Mouse (Mus musculus) kidney, adult 18-20 months (tissue): ENCODE results near the gene Robo2.
"Not testable (repeated sequence)": the region's sequence is repeated elsewhere in the genome, so short reads cannot be mapped to it uniquely, and the experiment has no call there.

Experiments
- DNase-seq: peaks from one replicate; pipeline ENCODE4 v3.0.0; 2021

Gene Robo2

GRCm38 (mm10) chr16:74061479-74061878 lies 350.1 kb downstream of the Robo2 start:
- DNase-seq, result no peak

- DNase-seq, result no peak
These were observed 354.7 kb downstream of the Robo2 start for GRCm38 (mm10) chr16:74056886-74057285.

GRCm38 (mm10) chr16:74056210-74056609 lies 355.4 kb downstream of the Robo2 start:
- no peak for DNase-seq

GRCm38 (mm10) chr16:74055061-74055751 lies 356.4 kb downstream of the Robo2 start:
- DNase-seq, result no peak

- no peak for DNase-seq
These were observed 362.2 kb downstream of the Robo2 start for GRCm38 (mm10) chr16:74049467-74049866.

GRCm38 (mm10) chr16:74048980-74049379 lies 362.6 kb downstream of the Robo2 start:
- DNase-seq, result no peak

- no peak for DNase-seq
These were observed 364.4 kb downstream of the Robo2 start for GRCm38 (mm10) chr16:74047232-74047631.

GRCm38 (mm10) chr16:74040797-74041196 lies 370.8 kb downstream of the Robo2 start:
- DNase-seq, result not testable (repeated sequence)

GRCm38 (mm10) chr16:74027822-74028221 lies 383.8 kb downstream of the Robo2 start:
- DNase-seq, result no peak

GRCm38 (mm10) chr16:74022281-74022978 lies 389.2 kb downstream of the Robo2 start:
- no peak for DNase-seq

- no peak for DNase-seq
These were observed 405.9 kb downstream of the Robo2 start for GRCm38 (mm10) chr16:74005767-74006166.

- DNase-seq, result no peak
These were observed 410.3 kb downstream of the Robo2 start for GRCm38 (mm10) chr16:74001331-74001730.

- DNase-seq, result no peak
These were observed 420.4 kb downstream of the Robo2 start for GRCm38 (mm10) chr16:73991212-73991611.

- DNase-seq, result no peak
These were observed 442.1 kb downstream of the Robo2 start for GRCm38 (mm10) chr16:73969573-73969972.

GRCm38 (mm10) chr16:73964366-73964926 lies 447.2 kb downstream of the Robo2 start:
- no peak for DNase-seq

- no peak for DNase-seq
These were observed 452.1 kb downstream of the Robo2 start for GRCm38 (mm10) chr16:73959479-73959970.

- DNase-seq, result no peak
These were observed 453.1 kb downstream of the Robo2 start for GRCm38 (mm10) chr16:73958524-73958846.

- DNase-seq, result no peak
These were observed 453.7 kb downstream of the Robo2 start for GRCm38 (mm10) chr16:73957675-73958523.

GRCm38 (mm10) chr16:73946171-73946570 lies 465.5 kb downstream of the Robo2 start:
- no peak for DNase-seq

GRCm38 (mm10) chr16:73940211-73940541 lies 471.4 kb downstream of the Robo2 start:
- DNase-seq, result no peak

GRCm38 (mm10) chr16:73939423-73940210 lies 472.0 kb downstream of the Robo2 start:
- DNase-seq, result no peak

- DNase-seq, result no peak
These were observed 481.3 kb downstream of the Robo2 start for GRCm38 (mm10) chr16:73930323-73930722.
